Mouse (Mus musculus) testis, adult 2 months (tissue): ENCODE data around the gene BC025920.

Source experiments
- CTCF ChIP-seq: fragments of 200-500 bp; IDR thresholded peaks from 2 replicates; pipeline ENCODE4 v1.5.1; 2012; ENCODE audit warnings: low read depth, mild to moderate bottlenecking, inconsistent platforms, low read length, moderate library complexity; ENCODE audit not compliant: control insufficient read depth, insufficient read depth, insufficient replicate concordance
- POLR2A ChIP-seq: fragments of 200-500 bp; IDR thresholded peaks from 2 replicates; pipeline ENCODE4 v1.6.1; 2012; ENCODE audit warnings: low read depth, mild to moderate bottlenecking, inconsistent platforms, low read length, moderate library complexity; ENCODE audit not compliant: control insufficient read depth

DNA sequence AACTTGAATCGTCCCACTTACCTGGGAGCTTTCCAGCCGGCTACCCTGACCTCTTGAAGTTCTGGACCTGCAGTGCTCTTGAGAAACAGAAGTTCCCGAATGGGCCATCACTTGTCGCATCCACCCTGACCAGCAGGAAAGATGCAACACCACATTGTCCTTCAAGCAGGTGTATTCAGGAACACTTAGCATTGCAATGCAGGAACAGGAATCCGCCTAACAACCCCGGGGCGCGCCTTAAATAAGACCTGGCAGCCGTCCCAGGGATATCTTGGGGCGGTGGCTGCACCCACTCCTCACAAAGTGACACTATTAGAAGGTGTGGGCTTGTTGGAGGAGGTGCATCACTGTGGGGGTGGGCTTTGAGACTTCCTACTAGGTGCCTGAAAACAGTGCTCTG lies 49.1 kb downstream of the BC025920 start:
- TF ChIP-seq CTCF: no peak
- no peak for TF ChIP-seq POLR2A
